Mouse (Mus musculus) 3134 (cell line): ENCODE measurements around the gene Wwox.

Source experiments
- DNase-seq: peaks from one replicate; pipeline ENCODE4 v3.0.0-alpha.2; 2011; ENCODE audit warnings: low spot score; ENCODE audit not compliant: insufficient read length; ENCODE audit errors: extremely low read depth

Wwox gene

GRCm38 (mm10) chr8:114634669-114635410, 195.4 kb downstream of the Wwox start:
- no peak for DNase-seq

DNA sequence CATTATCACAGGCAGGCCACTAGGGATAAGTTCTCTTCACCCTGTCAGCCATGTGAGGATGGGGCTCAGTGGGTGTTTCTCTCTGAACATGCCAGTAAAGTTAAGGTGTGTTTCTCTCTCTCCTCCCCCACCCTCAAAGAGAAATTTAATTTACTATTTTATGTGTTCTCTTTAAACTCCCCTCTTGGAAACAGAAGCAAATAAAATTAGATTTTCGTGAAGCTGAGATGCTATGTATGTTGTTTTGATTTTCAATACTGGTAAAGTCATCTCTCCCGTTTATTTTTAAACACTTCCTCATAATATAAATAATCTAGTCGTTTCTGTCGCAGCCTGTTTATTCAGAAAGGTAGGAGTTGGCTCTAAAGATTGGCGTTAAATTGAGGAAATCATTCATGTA, 196.9 kb downstream of the Wwox start:
- DNase-seq, result no peak

- DNase-seq, result no peak
These were observed 202.4 kb downstream of the Wwox start for GRCm38 (mm10) chr8:114641809-114642208.

GRCm38 (mm10) chr8:114650789-114651188, 211.3 kb downstream of the Wwox start:
- DNase-seq, result no peak

DNA sequence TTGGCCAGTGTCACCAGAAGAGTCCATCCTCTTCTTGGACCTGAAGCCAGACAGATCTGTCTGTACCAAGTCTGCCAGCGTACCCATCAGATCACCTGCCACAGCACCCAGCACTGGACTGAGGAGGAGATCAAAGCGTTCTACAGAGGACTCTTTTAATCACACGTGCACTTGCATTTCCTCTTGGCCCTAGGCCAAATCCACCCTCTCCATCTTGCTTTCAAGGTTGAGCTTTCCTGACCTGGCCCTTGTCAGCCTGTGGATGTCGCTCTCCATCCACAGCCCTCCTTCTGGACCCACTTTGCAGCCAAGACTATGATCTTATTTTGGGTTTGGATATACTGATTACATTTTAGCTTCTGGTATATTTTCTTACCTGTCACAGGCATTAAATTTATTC, 218.3 kb downstream of the Wwox start:
- DNase-seq, result no peak

DNA sequence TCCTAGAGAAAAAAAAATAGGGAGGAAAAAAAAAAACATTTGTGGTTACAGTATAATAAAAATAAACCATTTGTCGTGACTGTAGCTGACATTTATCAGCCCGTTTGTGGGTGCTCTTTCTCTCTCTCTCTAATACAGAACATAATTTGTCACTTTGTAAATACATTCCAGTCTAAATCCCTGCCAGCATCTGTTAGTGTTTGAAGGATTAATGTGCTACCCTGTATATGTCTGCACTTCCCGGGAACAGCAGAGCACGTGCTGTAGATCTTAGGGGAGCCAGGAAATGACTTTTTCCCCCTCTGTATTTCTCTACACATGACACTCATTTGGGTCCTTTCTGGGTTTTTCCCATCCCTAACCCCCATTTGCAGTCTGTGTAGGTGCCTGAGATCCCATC, 219.0 kb downstream of the Wwox start:
- no peak for DNase-seq

DNA sequence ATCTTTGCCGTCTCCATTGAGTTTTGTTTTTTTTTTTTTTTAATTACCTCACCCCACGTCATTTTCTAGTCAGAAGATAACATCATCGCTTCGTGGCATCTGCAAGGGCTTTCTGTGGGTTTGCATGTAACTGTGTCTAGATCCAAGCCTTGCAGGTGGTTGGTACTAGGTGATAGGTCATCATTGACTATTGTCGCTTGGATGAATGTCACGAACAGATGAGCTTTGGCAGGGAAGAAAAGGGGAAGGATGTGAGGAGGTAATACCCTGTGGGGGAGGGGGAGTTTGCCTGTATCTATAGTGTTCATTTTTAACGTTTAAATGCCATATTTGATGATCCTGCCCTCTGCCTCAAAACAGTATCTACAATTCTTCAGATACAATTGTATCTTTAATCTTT, 223.6 kb downstream of the Wwox start:
- DNase-seq, result no peak

- no peak for DNase-seq
These were observed 226.1 kb downstream of the Wwox start for GRCm38 (mm10) chr8:114665521-114665920.

- DNase-seq, result no peak
These were observed 231.3 kb downstream of the Wwox start for GRCm38 (mm10) chr8:114670801-114671200.

GRCm38 (mm10) chr8:114671237-114671674, 231.8 kb downstream of the Wwox start:
- no peak for DNase-seq

DNA sequence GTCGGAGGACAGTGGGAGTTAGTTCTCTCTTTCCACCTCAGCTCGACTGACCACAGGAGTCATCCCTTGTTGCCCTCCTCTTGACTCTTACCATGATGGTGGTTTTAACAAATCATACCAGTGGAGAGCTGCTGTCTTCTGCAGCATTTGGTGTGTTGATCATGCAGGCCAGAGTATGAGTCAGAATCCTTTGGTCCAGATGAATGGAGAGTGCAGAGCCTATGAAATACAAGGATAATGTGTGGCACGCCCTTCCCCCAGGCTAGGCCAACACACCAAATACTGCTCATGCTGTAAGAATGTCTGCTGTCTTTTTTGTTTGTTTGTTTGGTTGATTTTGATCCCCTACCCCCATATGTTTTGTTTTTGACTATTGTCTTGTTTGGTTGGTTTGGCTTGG, 234.0 kb downstream of the Wwox start:
- peak; percentile 56 for DNase-seq

DNA sequence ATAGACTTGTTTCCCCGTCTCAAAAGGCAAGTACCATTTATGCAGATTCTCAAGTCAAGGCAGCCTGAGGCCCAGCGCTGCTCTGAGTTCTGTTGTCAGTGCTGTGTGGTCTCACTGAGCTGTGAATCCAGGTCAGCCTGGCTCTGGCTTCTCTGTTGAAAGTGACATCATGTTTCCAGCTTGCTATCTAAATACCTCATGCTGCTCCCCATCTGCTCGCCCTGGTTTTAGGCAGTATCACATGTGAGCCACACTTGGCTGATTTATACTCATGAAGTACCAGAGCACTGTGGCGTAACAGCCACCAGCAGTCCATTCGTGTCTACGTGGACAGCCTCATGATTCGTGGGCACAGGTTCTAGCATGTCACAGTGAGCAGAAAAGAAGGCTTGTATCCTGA, 235.7 kb downstream of the Wwox start:
- no peak for DNase-seq

DNA sequence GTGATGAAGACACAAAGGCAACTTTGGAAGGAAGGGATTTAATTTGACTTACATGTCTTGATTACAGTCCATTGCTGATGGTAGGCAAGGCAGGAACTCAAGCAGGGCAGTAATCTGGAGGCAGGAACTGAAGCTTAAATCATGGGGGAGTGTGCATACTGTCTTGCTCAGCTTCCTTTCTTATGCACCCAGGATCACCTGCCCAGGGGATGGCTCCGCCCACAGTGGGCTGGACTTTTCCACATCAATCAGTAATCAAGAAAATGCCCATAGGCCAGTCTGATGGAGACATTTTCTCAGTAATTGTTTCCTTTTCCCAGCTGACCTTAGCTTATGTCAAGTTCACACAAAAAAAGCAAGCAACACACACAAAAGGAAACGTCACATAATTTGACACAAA, 237.5 kb downstream of the Wwox start:
- no peak for DNase-seq

DNA sequence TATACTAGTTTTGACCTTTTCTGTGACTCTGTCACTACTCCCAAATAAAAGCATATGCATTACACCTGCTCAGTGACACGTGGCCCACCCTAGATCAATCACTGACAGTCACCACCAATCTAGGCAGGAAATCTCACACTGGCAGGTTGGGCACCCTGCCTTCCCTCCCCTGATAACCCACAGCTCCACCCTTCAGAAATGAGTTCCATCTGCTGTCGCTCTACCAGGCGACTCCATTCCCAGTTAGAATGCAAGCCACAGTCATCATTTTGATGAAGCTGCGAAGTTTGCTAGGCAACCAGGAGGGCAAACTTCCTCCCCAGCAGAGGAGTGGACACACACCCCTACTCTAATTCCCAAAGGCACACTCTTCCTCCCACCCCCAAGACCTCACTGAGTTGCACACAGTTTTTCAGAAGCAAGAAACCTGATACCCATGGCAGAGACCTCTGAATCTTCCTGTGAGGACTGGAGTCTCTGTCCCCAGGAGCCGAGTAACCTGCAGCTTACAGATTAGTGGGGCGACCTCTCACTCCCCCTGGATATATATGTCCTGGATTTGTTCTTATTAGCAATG, 238.2 kb downstream of the Wwox start:
- DNase-seq, result no peak

DNA sequence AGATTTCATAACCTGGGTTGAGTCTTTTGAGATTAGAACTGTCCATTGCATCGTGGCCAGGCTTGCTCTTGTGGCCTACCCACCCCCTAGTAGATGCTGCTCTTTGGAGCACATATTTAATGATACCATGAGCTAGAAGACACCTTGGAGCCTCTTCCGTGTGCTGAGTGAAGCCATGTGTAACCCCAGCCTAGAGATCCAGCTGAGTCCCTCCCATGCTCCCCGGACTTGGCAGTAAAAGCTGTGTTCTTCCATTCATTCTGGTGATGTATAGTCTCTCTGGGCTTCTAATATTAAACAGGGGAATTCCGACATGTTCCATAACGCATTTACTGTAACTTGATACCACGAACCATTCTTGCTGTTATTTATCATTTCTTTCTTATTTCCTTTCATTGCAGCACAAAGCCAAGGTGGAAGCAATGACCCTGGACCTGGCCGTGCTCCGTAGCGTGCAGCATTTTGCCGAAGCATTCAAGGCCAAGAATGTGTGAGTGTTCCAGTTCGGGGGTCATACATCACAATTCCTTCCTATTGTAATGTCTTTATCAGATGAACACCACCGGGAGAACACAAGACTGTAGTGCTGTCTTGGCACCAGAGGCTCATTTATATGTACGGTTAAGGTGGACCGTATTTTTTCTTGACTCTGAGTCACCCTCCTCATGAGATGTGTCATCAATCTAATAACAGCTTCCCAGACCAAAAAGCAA, 240.1 kb downstream of the Wwox start:
- no peak for DNase-seq

DNA sequence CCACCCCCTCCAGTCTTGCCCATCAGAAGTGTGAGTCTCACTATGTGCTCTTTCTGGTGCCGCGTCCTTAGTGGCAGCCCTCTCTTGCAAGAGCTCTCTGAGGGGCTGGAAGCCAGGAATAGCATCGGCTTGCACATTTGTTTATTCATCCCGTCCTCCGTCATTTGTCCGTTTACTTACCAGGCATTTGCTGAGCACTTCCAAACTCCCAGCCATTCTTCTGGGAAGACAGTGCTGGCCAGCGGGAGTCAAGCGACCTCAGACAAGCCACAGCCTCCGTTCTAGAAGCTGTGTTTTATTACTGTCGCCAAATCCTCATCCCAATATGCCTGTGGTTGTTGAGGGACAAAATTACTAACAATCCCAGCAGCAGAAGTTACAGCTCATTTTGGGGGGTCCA, 241.7 kb downstream of the Wwox start:
- no peak for DNase-seq

DNA sequence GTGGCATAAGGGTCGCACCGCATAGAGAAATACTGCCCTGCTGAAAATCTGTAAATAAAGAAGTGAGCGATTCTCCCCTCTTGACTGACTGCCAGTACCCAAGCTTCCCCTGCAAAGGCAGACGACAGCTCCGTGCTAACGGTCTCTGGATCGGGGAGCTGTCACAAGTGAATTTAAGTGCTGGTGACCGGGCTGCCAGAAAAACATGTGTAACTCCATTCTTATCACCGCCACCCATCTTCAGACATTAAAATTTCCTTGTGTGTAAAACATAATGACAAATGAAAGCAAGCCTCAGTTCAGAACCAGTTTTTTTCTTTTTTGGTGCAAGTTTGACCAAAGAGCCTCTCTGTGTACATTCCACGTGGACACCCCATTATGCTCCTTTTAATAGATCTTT, 242.7 kb downstream of the Wwox start:
- no peak for DNase-seq

DNA sequence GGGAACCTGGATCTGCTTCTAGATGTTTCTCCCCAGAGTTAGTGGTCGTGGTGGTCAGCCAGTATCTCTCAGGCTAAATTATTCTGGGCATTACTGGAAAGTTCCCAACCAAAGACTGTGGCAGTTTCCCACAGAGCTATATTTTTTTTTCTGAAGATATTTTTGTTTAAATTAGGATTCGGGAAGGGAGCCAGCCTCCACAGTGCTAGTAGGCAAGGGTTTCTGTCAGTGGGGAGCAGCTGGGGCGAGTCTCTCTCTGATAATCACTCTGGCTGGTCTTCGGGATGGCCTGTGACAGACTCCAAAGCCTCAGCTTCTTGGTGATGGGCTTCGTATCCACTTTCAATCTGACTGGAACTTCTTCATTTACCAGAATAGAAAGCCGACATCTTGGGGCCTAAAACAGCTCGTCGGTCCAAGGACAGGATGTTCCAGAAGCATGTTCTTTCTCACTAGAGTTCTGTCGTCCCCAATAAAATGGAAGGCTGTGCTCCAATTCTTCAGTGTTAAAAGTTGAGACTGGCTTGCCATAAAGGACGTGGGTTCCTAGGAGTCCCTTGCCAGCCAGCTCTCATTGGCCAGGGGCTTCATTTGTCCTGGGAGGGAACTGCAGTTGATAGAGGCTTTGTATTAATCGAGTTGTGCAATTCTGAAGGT, 244.7 kb downstream of the Wwox start:
- no peak for DNase-seq

DNA sequence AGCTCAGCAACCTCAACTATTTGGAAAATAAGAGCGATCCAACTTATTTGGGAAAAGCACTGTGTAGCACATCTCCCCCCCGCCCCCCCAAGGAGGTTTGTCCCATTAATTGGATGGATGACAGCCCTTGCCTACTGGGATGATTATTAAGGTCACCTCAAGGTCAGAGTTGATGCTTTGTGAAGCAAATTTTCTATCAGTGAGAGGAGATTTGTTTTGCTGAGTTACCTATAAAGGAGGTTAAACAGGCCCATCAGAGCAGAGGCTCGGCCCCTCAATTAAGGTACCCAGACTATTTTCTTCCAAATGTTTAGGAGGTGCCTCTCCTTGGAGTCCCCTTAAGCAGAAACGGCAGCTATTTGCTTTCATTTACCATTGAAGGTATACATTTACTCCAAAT, 247.0 kb downstream of the Wwox start:
- no peak for DNase-seq

GRCm38 (mm10) chr8:114688732-114689131, 249.3 kb downstream of the Wwox start:
- DNase-seq, result no peak

DNA sequence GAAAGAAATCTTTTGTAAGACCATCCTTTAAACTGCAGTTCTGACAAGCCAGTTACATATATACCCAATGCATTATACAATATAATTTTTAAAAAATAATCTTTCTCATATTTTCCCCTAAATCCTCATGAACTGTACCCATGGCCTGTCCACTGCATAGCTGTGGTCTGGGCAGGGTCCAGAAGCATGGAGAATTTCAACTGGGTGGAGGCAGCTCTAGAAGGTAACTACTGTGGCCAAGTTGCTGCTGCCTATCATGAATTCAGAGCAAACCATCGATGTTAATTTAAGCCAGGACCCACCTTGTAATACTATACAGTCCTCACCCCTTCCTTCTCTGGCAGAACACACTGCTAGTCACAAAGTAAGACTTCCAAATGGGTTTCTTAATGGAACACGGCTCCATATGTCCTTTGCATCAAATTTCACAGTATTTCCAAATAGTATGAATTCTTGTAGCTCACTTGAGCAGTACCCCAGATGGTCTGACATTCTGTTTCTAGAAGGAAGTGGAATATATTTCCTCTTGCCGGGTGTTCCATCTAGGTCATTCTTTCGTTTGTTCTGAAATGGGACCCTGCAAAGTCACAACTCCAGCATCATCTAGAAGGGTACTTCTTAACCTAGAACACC, 255.2 kb downstream of the Wwox start:
- DNase-seq, result no peak
